17 mouse cellular contexts compared by ENCODE assay signal in genomic region chr5:114286102-114286501, GRCm38 (mm10). TPM values are rescaled to one million over a fixed set of nuclear protein-coding genes. Genes with fewer than 3 reads are reported as not detected.
A peak's percentile ranks its signal among the peaks of the same experiment; 100 is the strongest.
DNase-seq lines count a peak whose midpoint lies in the region; ATAC-seq and TF ChIP-seq lines count a peak whose summit lies in the region.
"Had no signal": no experiment of that assay in that cellular context is flagged by ENCODE, and none has a peak within 500 bp of the region (broad histone marks: within the 10 kb centered on the region; RNA-seq: fewer than 3 reads in every experiment).

No protein-coding gene starts in this region.

- H3K27ac ChIP-seq in heart, adult 2 months: no peak overlapping the region
- no peak overlapping the region for H3K27ac ChIP-seq in heart, embryonic 12.5 days (ENCODE audit: poor library complexity, severe bottlenecking)
- no peak overlapping the region for H3K27ac ChIP-seq in ES-Bruce4 (ENCODE audit: insufficient read depth, low read length)
- H3K27ac ChIP-seq: heart, embryonic 15.5 days; liver, embryonic 15.5 days; neural tube, embryonic 13.5 days; stomach, embryonic 15.5 days had no signal

- no peak for TF ChIP-seq EP300 in heart, adult 2 months (IDR thresholded peaks at IDR 0.05; ENCODE audit: insufficient read depth, low read depth, low read length)
- TF ChIP-seq EP300 in ES-Bruce4 (IDR thresholded peaks at IDR 0.05; ENCODE audit: insufficient read depth, low read depth, low read length): no peak

- H3K4me2 ChIP-seq in heart, embryonic 12.5 days: no peak overlapping the region
- H3K4me2 ChIP-seq: forebrain, embryonic 15.5 days; heart, embryonic 15.5 days; liver, embryonic 15.5 days; neural tube, embryonic 13.5 days; stomach, embryonic 15.5 days had no signal

- intact Hi-C loops in heart, adult 2 months (cut with DNase I): no loop called here

- no peaks in the 10 kb centered on the region for H3K4me1 ChIP-seq in heart, adult 2 months (ENCODE audit: control insufficient read depth, insufficient read depth, low read length)
- H3K4me1 ChIP-seq in heart, embryonic 12.5 days (replicated peaks): no peaks in the 10 kb centered on the region
- no peaks in the 10 kb centered on the region for H3K4me1 ChIP-seq in lung, adult 2 months (ENCODE audit: control insufficient read depth, insufficient read depth, low read length)
- no peaks in the 10 kb centered on the region for H3K4me1 ChIP-seq in ES-Bruce4 (ENCODE audit: control insufficient read depth, insufficient read depth, low read length)
- H3K4me1 ChIP-seq: heart, embryonic 15.5 days; liver, embryonic 15.5 days; stomach, embryonic 15.5 days had no signal

- no peak overlapping the region for H3K9ac ChIP-seq in heart, adult 2 months (ENCODE audit: low read depth, low read length)
- H3K9ac ChIP-seq in heart, embryonic 12.5 days: no peak overlapping the region
- no peak overlapping the region for H3K9ac ChIP-seq in ES-Bruce4 (ENCODE audit: low read depth, poor library complexity, severe bottlenecking)
- H3K9ac ChIP-seq: forebrain, embryonic 15.5 days; heart, embryonic 15.5 days; liver, embryonic 15.5 days; neural tube, embryonic 13.5 days; stomach, embryonic 15.5 days had no signal

- DNase-seq in heart, adult 2 months: no peak
- no peak for DNase-seq in lung, adult 2 months
- no peak for DNase-seq in lung, postnatal 14 days
- DNase-seq in induced T-regulatory cell, adult 2 months (ENCODE audit: low read depth): peak; percentile 34
- DNase-seq in embryo, embryonic 9.5 days (ENCODE audit: extremely low spot score): no peak
- no peak for DNase-seq in left cerebral cortex, adult 18-20 months (ENCODE audit: low spot score in 2 of 2)
- DNase-seq: adrenal gland, postnatal 25 days; kidney, adult 8-10 months had no signal

- 62% methylated on average over 4 of the region's 4 CpGs for WGBS in heart, adult 2 months
- 67% methylated on average over 4 of the region's 4 CpGs for WGBS in heart, embryonic 12.5 days
- WGBS in lung, adult 2 months: 78% methylated on average over 4 of the region's 4 CpGs

- no peak for TF ChIP-seq POLR2A in heart, adult 2 months (IDR thresholded peaks at IDR 0.05; ENCODE audit: insufficient read depth, low read depth, low read length)
- TF ChIP-seq POLR2A in lung, adult 2 months (IDR thresholded peaks at IDR 0.05; ENCODE audit: borderline replicate concordance, extremely low read depth, low read depth, low read length): no peak
- TF ChIP-seq POLR2A in ES-Bruce4 (IDR thresholded peaks at IDR 0.05; ENCODE audit: insufficient read depth, low read length): no peak

- no peaks in the 10 kb centered on the region for H3K9me3 ChIP-seq in heart, embryonic 12.5 days (replicated peaks)
- no peaks in the 10 kb centered on the region for H3K9me3 ChIP-seq in ES-Bruce4 (replicated peaks; ENCODE audit: control insufficient read depth, insufficient read depth, low read length, poor library complexity, severe bottlenecking)
- H3K9me3 ChIP-seq: forebrain, embryonic 15.5 days; heart, embryonic 15.5 days; liver, embryonic 15.5 days; neural tube, embryonic 13.5 days; stomach, embryonic 15.5 days had no signal

- no peak overlapping the region for H3K4me3 ChIP-seq in heart, adult 2 months
- no peak overlapping the region for H3K4me3 ChIP-seq in heart, embryonic 12.5 days
- no peak overlapping the region for H3K4me3 ChIP-seq in lung, adult 2 months (replicated peaks; ENCODE audit: extremely low read depth, low read depth, low read length)
- H3K4me3 ChIP-seq in ES-Bruce4 (ENCODE audit: low read depth, low read length): no peak overlapping the region
- H3K4me3 ChIP-seq: forebrain, embryonic 15.5 days; heart, embryonic 15.5 days; liver, embryonic 15.5 days; neural tube, embryonic 13.5 days; stomach, embryonic 15.5 days had no signal

- H3K79me2 ChIP-seq in heart, adult 2 months (replicated peaks; ENCODE audit: control insufficient read depth, insufficient read depth, low read length): no peaks in the 10 kb centered on the region

- no peaks in the 10 kb centered on the region for H3K36me3 ChIP-seq in heart, adult 2 months (ENCODE audit: control insufficient read depth, insufficient read depth, low read length)
- no peaks in the 10 kb centered on the region for H3K36me3 ChIP-seq in heart, embryonic 12.5 days
- no peaks in the 10 kb centered on the region for H3K36me3 ChIP-seq in ES-Bruce4 (ENCODE audit: control insufficient read depth, insufficient read depth, low read length, poor library complexity, severe bottlenecking)
- H3K36me3 ChIP-seq: forebrain, embryonic 15.5 days; heart, embryonic 15.5 days; liver, embryonic 15.5 days; neural tube, embryonic 13.5 days; stomach, embryonic 15.5 days had no signal

- H3K27me3 ChIP-seq in heart, adult 2 months (ENCODE audit: control insufficient read depth, insufficient read depth, low read length): no peaks in the 10 kb centered on the region
- peaks cover 48% of the 10 kb centered on the region for H3K27me3 ChIP-seq in heart, embryonic 12.5 days (replicated peaks)
- H3K27me3 ChIP-seq in ES-Bruce4 (ENCODE audit: control insufficient read depth, insufficient read depth, low read length, poor library complexity, severe bottlenecking): no peaks in the 10 kb centered on the region
- H3K27me3 ChIP-seq: forebrain, embryonic 15.5 days had no signal

- ATAC-seq in heart, embryonic 12.5 days (ENCODE audit: insufficient number of reproducible peaks, low FRiP score): no peak

- TF ChIP-seq CTCF in heart, adult 2 months (IDR thresholded peaks at IDR 0.05): peak; percentile 29
- TF ChIP-seq CTCF in lung, adult 2 months (IDR thresholded peaks at IDR 0.05; ENCODE audit: insufficient read depth, low read length): peak; percentile 37
- peak; percentile 79 for TF ChIP-seq CTCF in ES-Bruce4 (IDR thresholded peaks at IDR 0.05; ENCODE audit: low read depth, low read length)

RNA-seq across cellular contexts. Expression of gene Myo1h, which starts 2.9 kb away (rescaled TPM):
- under 1 TPM in 1 of 2 experiments, not detected in 1; 0.39 TPM for total RNA-seq in heart, adult 2 months (2021)
- 0.12 and 0.47 TPM in 2 replicates for polyA plus RNA-seq in heart, adult 2 months (2012; rRNA removed)
- polyA plus RNA-seq in heart, embryonic 12.5 days (2016; fragmentation: Nextera tagmentation; extraction: Ambion mirVana): 0.64 and 0.68 TPM in 2 replicates
- 2.1 and 2.8 TPM in 2 replicates for polyA plus RNA-seq in lung, adult 2 months (2012; rRNA removed)
- polyA plus RNA-seq in ES-Bruce4 (2011; ENCODE audit: insufficient read depth, insufficient read length, low read depth, missing spikeins): 1.8 and 1.9 TPM in 2 replicates
- total RNA-seq in left cerebral cortex, adult 18-20 months (2021): 1 to 10 TPM; 2.5 to 3.3 TPM

RNA-seq across cellular contexts. Expression of gene Foxn4, which starts 12.5 kb away (rescaled TPM):
- total RNA-seq in heart, adult 2 months (2021): not detected
- 0.12 TPM in 1 of 2 replicates, not detected in the other for polyA plus RNA-seq in heart, adult 2 months (2012; rRNA removed)
- polyA plus RNA-seq in heart, embryonic 12.5 days (2016; fragmentation: Nextera tagmentation; extraction: Ambion mirVana): not detected in 2 replicates
- polyA plus RNA-seq in lung, adult 2 months (2012; rRNA removed): 1.1 and 1.2 TPM in 2 replicates
- 2.6 and 3.7 TPM in 2 replicates for polyA plus RNA-seq in ES-Bruce4 (2011; ENCODE audit: insufficient read depth, insufficient read length, low read depth, missing spikeins)
- total RNA-seq in left cerebral cortex, adult 18-20 months (2021): not detected
- total RNA-seq: adrenal gland, postnatal 25 days; common myeloid progenitor, adult 5-6 weeks; megakaryocyte, adult 5-6 weeks had no signal
- polyA plus RNA-seq: liver, embryonic 15.5 days; stomach, embryonic 15.5 days had no signal

Comparison
In these comparisons a context has a peak if more than half of its experiments do, and no peak if none do; other contexts are left out.
1. CTCF ChIP-seq: peak in every context shown above with its lines; median percentile 79 in ES-Bruce4; 37 in lung, adult 2 months; 29 in heart, adult 2 months.